Mouse (Mus musculus): ENCODE measurements at regions not wholly inside any gene's neighbourhood (a gene's known extent, or its start where the extent isn't known, plus 50 kb on each side); places are given as distances from the start of the nearest gene placed in this dataset.
A peak's percentile ranks its signal among the peaks of the same experiment; 100 is the strongest.

GRCm38 (mm10) chr11:109088488-109089252 lies 55.5 kb downstream of the E030025P04Rik start:
- intact Hi-C loops (cut with DNase I): no loop called here
- DNase-seq (ENCODE audit: low spot score in 2 of 2): peak; percentile 8 to 80

GRCm38 (mm10) chr11:109081957-109082356 lies 62.2 kb downstream of the E030025P04Rik start:
- intact Hi-C loops (cut with DNase I): no loop called here
- no peak for DNase-seq (ENCODE audit: low spot score in 2 of 2)

- no peak for DNase-seq (ENCODE audit: low spot score in 2 of 2)
- intact Hi-C loops (cut with DNase I): no loop called here
Measured at GRCm38 (mm10) chr11:109081454-109081853, 62.7 kb downstream of the E030025P04Rik start.

DNA sequence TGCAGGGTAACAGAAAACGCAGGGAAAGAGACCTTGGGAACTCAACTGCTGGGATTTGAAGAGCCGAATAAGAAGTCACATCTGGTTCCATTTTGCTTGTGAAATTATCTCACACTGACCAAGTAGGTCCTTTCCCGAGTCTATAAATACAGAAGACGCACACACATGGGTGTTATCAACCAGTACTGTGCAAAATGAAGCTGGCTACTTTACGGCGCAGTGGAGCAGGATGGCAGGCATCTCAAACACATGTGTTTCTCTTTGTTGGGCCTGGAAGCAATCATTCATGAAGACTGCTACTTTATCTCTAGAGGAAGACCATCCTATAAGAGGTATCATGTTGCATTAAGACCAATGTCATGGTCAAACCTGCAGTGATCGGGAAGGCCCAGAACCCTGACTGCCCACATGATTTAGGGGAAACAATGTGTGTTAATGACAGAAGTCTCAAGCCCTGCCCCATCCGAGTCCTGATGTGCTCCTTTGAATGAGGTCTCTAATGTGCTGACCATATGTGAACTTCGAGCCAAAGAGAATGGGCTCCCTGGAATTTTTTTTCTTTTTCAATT lies 63.2 kb downstream of the E030025P04Rik start:
- intact Hi-C loops (cut with DNase I): no loop called here

DNA sequence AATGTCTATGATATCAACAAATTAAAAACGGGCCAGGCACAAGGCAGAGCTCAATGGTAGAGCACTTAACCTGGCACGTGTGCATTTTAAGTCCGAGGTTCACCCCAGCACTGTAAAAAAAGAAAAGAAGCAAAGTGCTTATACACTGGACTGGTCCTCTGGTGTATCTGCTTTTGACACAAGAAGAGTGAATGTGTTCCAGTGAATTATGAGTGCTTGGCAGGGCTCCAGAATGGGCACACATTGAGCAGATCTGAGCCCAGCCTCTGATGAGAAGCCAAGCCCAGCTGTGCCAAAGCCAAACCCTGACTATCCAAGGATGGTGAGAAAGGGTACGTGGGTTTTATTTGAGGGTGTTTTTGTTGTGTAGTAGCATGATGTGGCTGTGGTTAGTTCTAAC lies 64.7 kb downstream of the E030025P04Rik start:
- intact Hi-C loops (cut with DNase I): loop anchor here (5.0 kb wide), 1 partner anchor 152 kb away; no protein-coding TSS in a partner anchor
- no peak for DNase-seq (ENCODE audit: low spot score in 2 of 2)

More for the DNA sequence above, 63.2 kb downstream of the E030025P04Rik start:
- DNase-seq (ENCODE audit: low spot score in 2 of 2): no peak

GRCm38 (mm10) chr11:109076587-109077417 lies 67.4 kb downstream of the E030025P04Rik start:
- DNase-seq (ENCODE audit: low spot score in 2 of 2): peak; percentile 19 to 46
- intact Hi-C loops (cut with DNase I): loop anchor here (5.0 kb wide), 1 partner anchor 150 kb away; no protein-coding TSS in a partner anchor

DNA sequence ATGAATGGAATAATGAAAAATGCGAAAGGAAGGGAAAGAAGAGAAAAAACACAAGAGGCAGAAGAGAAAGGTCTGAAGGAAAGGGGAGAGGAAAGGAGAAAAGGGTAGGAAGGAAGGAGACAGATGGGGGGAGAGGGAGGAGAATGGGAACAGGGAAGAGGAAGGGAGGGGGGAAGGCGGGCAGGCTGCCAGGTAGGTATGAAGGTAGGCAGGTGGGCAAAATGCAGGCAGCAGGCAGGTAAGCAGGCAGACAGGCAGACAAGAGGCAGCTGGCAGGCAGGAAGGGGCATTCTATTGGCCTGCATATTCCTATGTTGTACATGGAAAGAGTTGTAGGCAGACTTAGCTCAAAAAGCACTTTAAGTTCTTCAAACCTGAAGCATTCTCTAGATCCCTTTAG lies 72.8 kb downstream of the E030025P04Rik start:
- DNase-seq (ENCODE audit: low spot score in 2 of 2): no peak
- intact Hi-C loops (cut with DNase I): no loop called here

DNA sequence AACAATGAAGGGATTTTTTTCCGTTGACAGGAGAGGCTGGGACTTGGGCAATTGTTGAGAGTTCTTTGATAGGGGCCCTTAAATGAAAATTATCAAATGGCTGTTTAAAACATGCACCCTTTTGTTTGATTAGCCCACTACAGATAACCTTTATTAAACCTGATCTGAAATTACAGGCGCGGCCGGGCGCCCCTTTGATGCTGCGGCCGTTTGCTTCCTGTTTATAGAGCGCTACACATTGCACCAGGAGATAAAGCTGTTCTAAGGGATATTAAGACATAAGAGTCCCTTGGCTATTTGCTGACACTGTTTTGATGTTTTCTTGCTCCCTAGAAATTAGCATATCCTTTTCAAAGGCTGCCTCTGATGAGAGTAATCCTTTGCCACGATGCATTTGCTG lies 73.8 kb downstream of the E030025P04Rik start:
- DNase-seq (ENCODE audit: low spot score in 2 of 2): no peak
- intact Hi-C loops (cut with DNase I): no loop called here

DNA sequence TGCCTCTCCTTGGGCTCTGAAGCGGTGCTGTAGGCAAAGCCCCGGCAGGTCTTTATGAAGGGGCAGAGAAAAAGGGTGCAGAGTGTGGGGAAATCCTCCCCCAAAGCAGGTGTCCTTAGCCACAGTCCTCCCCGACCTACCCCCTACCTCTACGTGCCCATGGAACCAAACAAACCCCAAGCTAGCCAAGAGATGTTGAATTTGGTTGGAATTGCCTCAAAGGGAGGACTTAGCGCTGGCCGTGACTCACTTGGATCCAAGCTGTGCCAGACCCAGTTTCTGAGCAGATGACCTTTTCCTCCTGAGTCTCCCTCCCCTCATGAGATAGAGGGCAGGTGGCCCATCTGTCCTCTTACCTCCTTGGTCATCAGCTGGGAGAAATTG lies 74.9 kb downstream of the E030025P04Rik start:
- DNase-seq (ENCODE audit: low spot score in 2 of 2): no peak
- intact Hi-C loops (cut with DNase I): no loop called here

DNA sequence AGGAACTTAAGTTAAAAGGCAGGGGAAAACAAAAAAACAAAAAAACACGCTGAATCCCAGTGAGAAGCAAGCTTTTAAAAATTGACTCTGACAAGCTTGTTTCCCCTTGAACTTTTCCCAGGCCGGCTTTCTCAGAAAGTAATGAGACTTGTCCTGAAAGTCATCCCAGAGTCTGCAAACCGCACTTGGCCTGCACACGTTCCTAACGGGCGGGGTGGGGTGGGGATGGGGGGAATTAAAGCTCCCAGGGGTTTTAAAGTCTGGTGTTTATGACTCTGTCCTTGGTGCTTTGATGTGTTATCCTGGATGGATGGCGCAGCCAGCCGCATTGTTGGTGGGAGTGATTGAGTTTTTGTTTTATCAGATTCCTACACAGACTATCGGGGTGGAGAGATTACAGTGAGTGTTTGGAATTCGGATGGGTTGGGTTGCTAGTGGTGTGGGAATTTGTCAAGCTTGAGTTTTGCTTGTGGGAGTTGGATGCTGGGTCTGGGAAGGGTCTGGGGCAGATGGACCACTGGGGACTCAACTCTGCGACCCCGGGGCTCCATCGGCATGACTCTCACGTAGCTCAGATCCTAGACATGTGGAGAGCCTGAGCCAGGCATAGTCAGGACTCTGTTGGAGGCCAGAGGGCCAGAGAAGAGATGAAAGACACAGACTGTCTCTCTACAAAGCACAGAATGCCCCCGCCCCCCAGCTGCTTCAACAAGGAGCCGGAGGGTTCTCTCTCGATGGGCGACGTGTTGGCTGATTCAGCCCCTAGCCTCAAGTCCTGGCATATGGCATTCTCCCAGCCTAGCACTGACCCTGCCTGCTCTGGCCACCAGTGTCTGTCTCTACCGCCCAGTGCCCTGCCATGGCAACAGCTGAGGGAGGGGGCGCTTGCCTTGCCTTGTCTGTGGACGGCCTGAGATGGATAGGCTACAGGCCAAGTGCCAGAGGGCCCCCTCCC lies 75.5 kb downstream of the E030025P04Rik start:
- no peak for DNase-seq (ENCODE audit: low spot score in 2 of 2)
- intact Hi-C loops (cut with DNase I): no loop called here

- intact Hi-C loops (cut with DNase I): no loop called here
- DNase-seq (ENCODE audit: low spot score in 2 of 2): no peak
Measured at GRCm38 (mm10) chr11:109067733-109068132, 76.4 kb downstream of the E030025P04Rik start.

- intact Hi-C loops (cut with DNase I): no loop called here
- DNase-seq (ENCODE audit: low spot score in 2 of 2): no peak
Measured at GRCm38 (mm10) chr11:109061971-109062370, 82.2 kb downstream of the E030025P04Rik start.

DNA sequence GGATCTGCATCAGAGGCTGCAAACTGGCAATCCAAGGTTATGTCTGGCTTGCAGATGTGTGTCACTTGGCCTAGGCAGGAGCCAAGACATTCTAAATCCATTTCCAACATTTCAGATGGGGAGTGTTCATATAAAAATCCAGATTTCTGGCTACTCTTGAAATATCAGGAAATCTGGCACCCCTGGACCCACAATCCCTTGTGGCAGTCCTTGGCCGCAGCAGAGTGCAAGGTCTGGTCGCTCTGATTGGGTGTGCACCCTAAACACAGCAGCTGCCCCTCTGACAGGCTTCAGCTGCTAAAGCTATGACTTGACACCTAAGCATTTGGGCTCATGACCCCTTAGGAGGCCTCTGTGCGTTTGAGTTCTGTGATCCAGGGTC lies 83.7 kb downstream of the E030025P04Rik start:
- no peak for DNase-seq (ENCODE audit: low spot score in 2 of 2)
- intact Hi-C loops (cut with DNase I): no loop called here

GRCm38 (mm10) chr11:109059863-109060526 lies 84.2 kb downstream of the E030025P04Rik start:
- intact Hi-C loops (cut with DNase I): no loop called here
- no peak for DNase-seq (ENCODE audit: low spot score in 2 of 2)

DNA sequence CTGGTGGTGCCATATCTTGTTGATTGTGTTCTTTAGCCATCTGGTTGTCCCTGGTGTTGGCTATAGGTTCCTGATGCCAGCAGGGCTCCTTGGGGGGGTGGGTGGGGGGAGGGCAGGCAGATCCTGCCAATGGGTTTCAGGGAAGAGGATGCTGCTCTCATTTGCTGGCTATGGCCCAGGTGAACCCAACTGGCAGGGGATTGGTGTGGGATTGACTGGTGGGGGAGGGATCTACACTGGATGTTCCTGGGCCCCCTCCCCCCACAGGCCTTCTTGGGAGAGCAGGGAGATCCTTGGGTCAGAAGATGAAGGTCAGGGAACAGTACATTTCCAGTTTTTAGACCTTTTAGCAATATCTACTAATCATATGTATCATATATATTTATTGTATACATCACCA lies 86.1 kb downstream of the E030025P04Rik start:
- intact Hi-C loops (cut with DNase I): no loop called here
- DNase-seq (ENCODE audit: low spot score in 2 of 2): no peak

- DNase-seq (ENCODE audit: low spot score in 2 of 2): no peak
- intact Hi-C loops (cut with DNase I): no loop called here
Measured at GRCm38 (mm10) chr11:109048257-109049101, 95.7 kb downstream of the E030025P04Rik start.

- DNase-seq (ENCODE audit: low spot score in 2 of 2): no peak
Measured at GRCm38 (mm10) chr11:109047483-109048110, 96.6 kb downstream of the E030025P04Rik start.

GRCm38 (mm10) chr11:109046446-109046845 lies 97.7 kb downstream of the E030025P04Rik start:
- intact Hi-C loops (cut with DNase I): no loop called here

More at GRCm38 (mm10) chr11:109047483-109048110, 96.6 kb downstream of the E030025P04Rik start:
- intact Hi-C loops (cut with DNase I): no loop called here

More at GRCm38 (mm10) chr11:109046446-109046845, 97.7 kb downstream of the E030025P04Rik start:
- no peak for DNase-seq (ENCODE audit: low spot score in 2 of 2)

Measured in left cerebral cortex, postnatal 25 days (tissue).